Mouse (Mus musculus): ENCODE measurements at regions not wholly inside any gene's neighbourhood (a gene's known extent, or its start where the extent isn't known, plus 50 kb on each side); places are given as distances from the start of the nearest gene placed in this dataset. TPM values are rescaled to one million over a fixed set of nuclear protein-coding genes. Genes with fewer than 3 reads are reported as not detected.

Small RNA genes in the stretch of these regions (microRNA-seq; reads per million reads assigned to microRNA genes)
- gene Mir6341 (ENCODE audit: insufficient number of aligned reads), result not detected
